Mouse (Mus musculus) frontal cortex, postnatal 25 days (tissue): ENCODE results near the gene Cdkal1.

Experiments
- DNase-seq, 2 experiments: peaks; one replicate each; pipeline ENCODE4 v3.0.0; 2022; ENCODE audit warnings: low spot score in 2 of 2

Gene Cdkal1

GRCm38 (mm10) chr13:29855281-29856031 lies at the start of gene Cdkal1:
Cdkal1 (minus strand) TSS chr13:29855674.
- DNase-seq = peak; percentile 70 to 78

GRCm38 (mm10) chr13:29903341-29903740 lies 47.9 kb upstream of the Cdkal1 start:
- no peak for DNase-seq

- no peak for DNase-seq
These were observed 47.2 kb upstream of the Cdkal1 start for GRCm38 (mm10) chr13:29902676-29903075.

GRCm38 (mm10) chr13:29901641-29902040 lies 46.2 kb upstream of the Cdkal1 start:
- no peak for DNase-seq

- no peak for DNase-seq
These were observed 11.3 kb upstream of the Cdkal1 start for GRCm38 (mm10) chr13:29866780-29867179.

- no peak for DNase-seq
These were observed 8.9 kb upstream of the Cdkal1 start for GRCm38 (mm10) chr13:29864331-29864730.

- DNase-seq = no peak
These were observed 4.6 kb upstream of the Cdkal1 start for GRCm38 (mm10) chr13:29860087-29860486.

- no peak for DNase-seq
These were observed 2.0 kb upstream of the Cdkal1 start for GRCm38 (mm10) chr13:29857436-29857835.

GRCm38 (mm10) chr13:29854876-29855275 lies 598 bp downstream of the Cdkal1 start:
- no peak for DNase-seq

GRCm38 (mm10) chr13:29838409-29839047 lies 16.9 kb downstream of the Cdkal1 start:
- DNase-seq = no peak

- peak in 1 of 2 experiments; percentile 37 for DNase-seq
These were observed 20.3 kb downstream of the Cdkal1 start for GRCm38 (mm10) chr13:29835170-29835569.

- no peak for DNase-seq
These were observed 21.7 kb downstream of the Cdkal1 start for GRCm38 (mm10) chr13:29833751-29834150.

GRCm38 (mm10) chr13:29831126-29831525 lies 24.3 kb downstream of the Cdkal1 start:
- DNase-seq = no peak

- no peak for DNase-seq
These were observed 27.4 kb downstream of the Cdkal1 start for GRCm38 (mm10) chr13:29828032-29828431.

GRCm38 (mm10) chr13:29826469-29826868 lies 29.0 kb downstream of the Cdkal1 start:
- no peak for DNase-seq

GRCm38 (mm10) chr13:29826041-29826440 lies 29.4 kb downstream of the Cdkal1 start:
- no peak for DNase-seq

- DNase-seq = no peak
These were observed 30.7 kb downstream of the Cdkal1 start for GRCm38 (mm10) chr13:29824797-29825196.

- DNase-seq = no peak
These were observed 31.1 kb downstream of the Cdkal1 start for GRCm38 (mm10) chr13:29824326-29824725.

- peak in 1 of 2 experiments; percentile 19 for DNase-seq
These were observed 31.6 kb downstream of the Cdkal1 start for GRCm38 (mm10) chr13:29823906-29824305.

GRCm38 (mm10) chr13:29823487-29823886 lies 32.0 kb downstream of the Cdkal1 start:
- no peak for DNase-seq

GRCm38 (mm10) chr13:29819910-29820583 lies 35.4 kb downstream of the Cdkal1 start:
- no peak for DNase-seq

- DNase-seq = no peak
These were observed 36.3 kb downstream of the Cdkal1 start for GRCm38 (mm10) chr13:29819147-29819546.

GRCm38 (mm10) chr13:29818314-29818713 lies 37.2 kb downstream of the Cdkal1 start:
- DNase-seq = no peak
